Mouse (Mus musculus) gastrocnemius, adult 2 months (tissue): ENCODE measurements around the gene Fbn1. TPM values are rescaled to one million over a fixed set of nuclear protein-coding genes. Genes with fewer than 3 reads are reported as not detected.

Source experiments
- DNase-seq: peaks from one replicate; pipeline ENCODE4 v3.0.0; 2022
- H3K27ac ChIP-seq: fragments of 200-600 bp; 2 replicates; pipeline ENCODE4 v1.8.1; 2022; ENCODE audit warnings: mild to moderate bottlenecking
- H3K4me3 ChIP-seq: fragments of 200-600 bp; 2 replicates; pipeline ENCODE4 v1.8.1; 2022; ENCODE audit warnings: mild to moderate bottlenecking, moderate library complexity
- CTCF ChIP-seq: fragments of 200-600 bp; IDR thresholded peaks from 2 replicates; pipeline ENCODE4 v1.8.1; 2022; ENCODE audit warnings: antibody characterized with exemption, mild to moderate bottlenecking, moderate library complexity
- intact Hi-C: fragments of 180-260 bp; cut with DNase I; formaldehyde crosslinking; loops from one replicate; pipeline ENCODE4 v1.15.1; 2025
- total RNA-seq, 2 experiments: library from RNA; stranded (reverse); gene quantifications; 2 replicates each; pipeline ENCODE4 v1.2.3; 2021

Gene Fbn1
- total RNA-seq, 2 experiments from 2014 or later: 33.1 to 55.3 TPM

- intact Hi-C loops: no loop called here
- DNase-seq: no peak
- no peak for TF ChIP-seq CTCF
- Histone ChIP-seq H3K4me3 (no peak overlapping the region), H3K27ac (no peak overlapping the region)
Measured at GRCm38 (mm10) chr2:125438381-125438780, 69.4 kb downstream of the Fbn1 start.

GRCm38 (mm10) chr2:125436240-125436639 lies 71.6 kb downstream of the Fbn1 start:
- no peak for DNase-seq
- Histone ChIP-seq H3K4me3 (no peak overlapping the region), H3K27ac (no peak overlapping the region)
- intact Hi-C loops: no loop called here
- no peak for TF ChIP-seq CTCF

DNA sequence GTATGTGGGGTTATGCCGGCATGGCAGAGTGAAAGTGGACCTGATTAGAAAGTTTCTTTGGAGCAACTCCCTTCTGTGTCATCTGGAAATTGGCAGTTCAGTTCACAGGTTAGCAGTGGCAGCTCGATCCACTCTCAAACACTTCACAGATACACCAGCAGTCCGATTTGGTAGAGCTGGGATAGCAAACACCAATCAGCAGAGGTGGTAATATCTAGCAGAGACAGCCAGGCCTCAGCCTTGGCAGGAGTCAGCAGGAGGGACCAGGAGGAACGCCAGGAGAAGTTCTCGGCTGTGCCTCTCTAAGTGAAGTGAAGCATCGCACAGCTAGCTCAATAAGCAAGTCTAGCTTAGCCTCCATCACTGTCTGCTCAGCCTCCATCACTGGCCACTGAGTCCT lies 74.3 kb downstream of the Fbn1 start:
- no peak for DNase-seq
- H3K27ac ChIP-seq: peak overlapping the region; percentile 12; the same call in 1 of the 2 replicates
- intact Hi-C loops: loop anchor here (5.0 kb wide), 1 partner anchor 101 kb away; no protein-coding TSS in a partner anchor
- H3K4me3 ChIP-seq: no peak overlapping the region
- no peak for TF ChIP-seq CTCF

DNA sequence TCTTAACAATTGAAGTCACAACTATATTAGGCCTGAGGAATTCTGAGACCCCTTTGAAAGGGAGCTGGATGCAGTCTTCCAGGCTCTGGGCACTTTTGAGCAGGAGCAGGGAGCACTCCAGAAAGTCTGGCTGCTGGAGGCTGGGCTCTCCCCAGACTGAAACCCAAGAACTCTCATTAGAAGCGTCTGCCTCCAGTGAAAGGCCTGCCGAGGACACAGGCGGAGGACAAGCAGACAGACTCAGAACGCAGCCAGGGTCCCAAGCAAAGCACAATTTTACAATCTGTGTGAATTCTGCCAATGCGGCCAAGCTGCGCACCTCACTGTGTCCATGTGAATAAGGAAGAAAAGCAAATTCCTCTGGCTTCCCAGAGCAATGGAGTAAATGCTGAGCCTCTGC lies 76.3 kb downstream of the Fbn1 start:
- Histone ChIP-seq H3K4me3 (no peak overlapping the region), H3K27ac (peak overlapping the region; percentile 57)
- no peak for TF ChIP-seq CTCF
- intact Hi-C loops: loop anchor here (5.0 kb wide), 1 partner anchor 99 kb away; no protein-coding TSS in a partner anchor
- DNase-seq: peak; percentile 68

GRCm38 (mm10) chr2:125428811-125429438 lies 78.9 kb downstream of the Fbn1 start:
- H3K4me3 ChIP-seq: no peak overlapping the region; the same call in 1 of the 2 replicates
- intact Hi-C loops: loop anchor here (5.0 kb wide), 1 partner anchor 107 kb away; no protein-coding TSS in a partner anchor
- no peak for TF ChIP-seq CTCF
- H3K27ac ChIP-seq: peak overlapping the region; percentile 69
- DNase-seq: peak; percentile 87

GRCm38 (mm10) chr2:125420604-125421003 lies 87.2 kb downstream of the Fbn1 start:
- no peak for TF ChIP-seq CTCF
- DNase-seq: no peak
- no peak overlapping the region for H3K27ac ChIP-seq
- intact Hi-C loops: no loop called here
- H3K4me3 ChIP-seq: no peak overlapping the region

GRCm38 (mm10) chr2:125419681-125420080 lies 88.1 kb downstream of the Fbn1 start:
- no peak for TF ChIP-seq CTCF
- DNase-seq: peak; percentile 62
- no peak overlapping the region for H3K27ac ChIP-seq
- intact Hi-C loops: no loop called here
- no peak overlapping the region for H3K4me3 ChIP-seq

GRCm38 (mm10) chr2:125418546-125418945 lies 89.2 kb downstream of the Fbn1 start:
- no peak for TF ChIP-seq CTCF
- Histone ChIP-seq H3K4me3 (no peak overlapping the region), H3K27ac (no peak overlapping the region)

DNA sequence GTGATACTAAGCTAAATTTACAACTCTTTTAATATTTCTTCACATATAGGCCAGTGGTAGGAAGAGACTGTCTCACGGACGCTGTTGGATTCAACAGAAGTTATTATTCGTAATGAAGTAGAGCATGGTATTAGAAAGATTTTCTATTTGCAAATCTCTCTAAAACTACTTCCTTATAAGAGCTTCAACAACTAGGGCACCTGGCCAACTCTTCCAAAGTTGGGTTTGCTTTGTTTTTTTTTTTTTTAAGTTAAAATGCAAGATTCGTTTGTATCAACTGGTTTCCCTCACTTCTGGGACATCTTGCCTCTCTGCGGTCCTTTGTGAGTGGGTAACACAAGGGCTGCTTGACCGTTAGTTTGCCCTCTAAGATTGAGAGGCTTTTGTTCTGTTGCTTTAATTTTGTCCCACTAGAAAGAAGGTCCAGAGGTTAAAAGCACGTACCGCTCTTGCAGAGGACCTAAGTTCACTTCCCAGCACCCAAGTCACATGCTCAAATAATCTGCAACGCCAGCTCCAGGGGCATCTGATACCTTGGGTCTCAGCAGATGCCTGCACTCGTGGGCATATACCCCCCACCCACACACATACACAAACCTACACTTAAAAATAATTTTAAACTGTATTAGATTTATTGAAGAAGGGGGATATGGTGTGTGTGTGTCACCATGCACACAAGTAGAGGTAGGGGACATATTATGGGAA lies 91.1 kb downstream of the Fbn1 start:
- Histone ChIP-seq H3K27ac (peak overlapping the region; percentile 28; the same call in 1 of the 2 replicates), H3K4me3 (no peak overlapping the region)
- DNase-seq: no peak
- TF ChIP-seq CTCF: no peak
- intact Hi-C loops: no loop called here

More at GRCm38 (mm10) chr2:125418546-125418945, 89.2 kb downstream of the Fbn1 start:
- intact Hi-C loops: no loop called here
- DNase-seq: no peak

- H3K4me3 ChIP-seq: no peak overlapping the region; the same call in 1 of the 2 replicates
- TF ChIP-seq CTCF: no peak
- no peak for DNase-seq
- intact Hi-C loops: no loop called here
- H3K27ac ChIP-seq: peak overlapping the region; percentile 66
Measured at GRCm38 (mm10) chr2:125412351-125412750, 95.4 kb downstream of the Fbn1 start.

GRCm38 (mm10) chr2:125411777-125412176 lies 96.0 kb downstream of the Fbn1 start:
- DNase-seq: no peak
- TF ChIP-seq CTCF: no peak
- Histone ChIP-seq H3K27ac (peak overlapping the region; percentile 66), H3K4me3 (no peak overlapping the region)
- intact Hi-C loops: no loop called here

DNA sequence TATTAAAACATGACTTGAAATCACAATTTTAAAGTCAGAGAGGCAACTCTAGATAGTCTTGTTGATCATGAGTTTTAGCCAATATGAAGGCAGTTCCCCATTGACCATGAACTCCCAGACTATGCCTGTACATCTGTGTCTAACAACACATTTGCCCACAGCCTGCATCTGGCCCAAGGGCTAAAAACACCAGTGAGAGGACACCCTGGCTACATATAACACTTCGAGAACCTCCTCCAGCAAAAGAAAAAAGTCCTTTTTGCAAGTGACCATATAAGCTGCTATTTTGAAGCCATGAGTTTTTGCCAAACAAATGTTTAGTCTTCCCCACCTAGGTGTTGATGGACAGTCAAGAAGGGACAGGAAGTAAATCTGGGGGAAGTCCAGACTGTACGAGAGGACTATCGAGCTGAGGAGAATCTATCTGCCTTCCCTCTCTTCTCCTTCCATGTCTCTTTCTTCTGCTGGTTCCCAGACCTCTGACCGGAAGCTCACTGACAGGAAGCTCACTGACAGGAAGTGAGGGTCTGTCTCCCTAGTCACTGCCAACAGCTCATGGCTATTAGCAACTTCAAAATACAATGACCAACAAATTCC lies 103.2 kb downstream of the Fbn1 start:
- Histone ChIP-seq H3K27ac (no peak overlapping the region; the same call in 1 of the 2 replicates), H3K4me3 (no peak overlapping the region)
- no peak for DNase-seq
- intact Hi-C loops: no loop called here
- TF ChIP-seq CTCF: no peak

- Histone ChIP-seq H3K27ac (no peak overlapping the region), H3K4me3 (no peak overlapping the region)
- no peak for DNase-seq
- intact Hi-C loops: no loop called here
- no peak for TF ChIP-seq CTCF
Measured at GRCm38 (mm10) chr2:125402276-125402675, 105.5 kb downstream of the Fbn1 start.
